Mouse (Mus musculus): ENCODE measurements around the gene Fam71e2. TPM values are rescaled to one million over a fixed set of nuclear protein-coding genes. Genes with fewer than 3 reads are reported as not detected.
"Not testable (repeated sequence)": the region's sequence is repeated elsewhere in the genome, so short reads cannot be mapped to it uniquely, and the experiment has no call there.

Fam71e2 gene
- polyA plus RNA-seq, 1 experiment from 2014 or later = not detected

DNA sequence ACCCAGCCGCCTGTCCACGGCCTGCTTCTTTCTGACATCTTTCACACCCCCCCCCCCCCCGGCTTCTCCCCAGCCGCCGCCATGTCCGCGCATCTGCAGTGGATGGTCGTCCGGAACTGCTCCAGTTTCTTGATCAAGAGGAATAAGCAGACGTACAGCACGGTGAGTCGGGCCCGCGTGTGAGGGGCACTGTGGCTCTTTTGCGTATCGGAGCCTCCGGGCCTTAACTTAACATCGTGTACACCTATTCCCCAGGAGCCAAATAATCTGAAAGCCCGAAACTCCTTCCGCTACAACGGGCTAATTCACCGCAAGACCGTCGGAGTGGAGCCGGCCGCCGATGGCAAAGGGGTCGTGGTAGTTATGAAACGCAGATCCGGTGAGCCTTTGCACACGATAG, 22.1 kb upstream of the Fam71e2 start:
- Histone ChIP-seq H3K4me3 (replicated peaks) (peak overlapping the region; percentile 62), H3K4me2 (peak overlapping the region; percentile 78), H3K36me3 (peaks cover 47% of the 10 kb centered on the region), H3K27ac (peak overlapping the region; percentile 96), H3K9ac (peak overlapping the region; percentile 79), H3K4me1 (peaks cover 27% of the 10 kb centered on the region)
- not testable (repeated sequence) for ATAC-seq (replicated peaks; ENCODE audit: low FRiP score); H3K9me3 ChIP-seq (replicated peaks); H3K27me3 ChIP-seq
- WGBS = under 1% methylated on average over 31 of the region's 31 CpGs

DNA sequence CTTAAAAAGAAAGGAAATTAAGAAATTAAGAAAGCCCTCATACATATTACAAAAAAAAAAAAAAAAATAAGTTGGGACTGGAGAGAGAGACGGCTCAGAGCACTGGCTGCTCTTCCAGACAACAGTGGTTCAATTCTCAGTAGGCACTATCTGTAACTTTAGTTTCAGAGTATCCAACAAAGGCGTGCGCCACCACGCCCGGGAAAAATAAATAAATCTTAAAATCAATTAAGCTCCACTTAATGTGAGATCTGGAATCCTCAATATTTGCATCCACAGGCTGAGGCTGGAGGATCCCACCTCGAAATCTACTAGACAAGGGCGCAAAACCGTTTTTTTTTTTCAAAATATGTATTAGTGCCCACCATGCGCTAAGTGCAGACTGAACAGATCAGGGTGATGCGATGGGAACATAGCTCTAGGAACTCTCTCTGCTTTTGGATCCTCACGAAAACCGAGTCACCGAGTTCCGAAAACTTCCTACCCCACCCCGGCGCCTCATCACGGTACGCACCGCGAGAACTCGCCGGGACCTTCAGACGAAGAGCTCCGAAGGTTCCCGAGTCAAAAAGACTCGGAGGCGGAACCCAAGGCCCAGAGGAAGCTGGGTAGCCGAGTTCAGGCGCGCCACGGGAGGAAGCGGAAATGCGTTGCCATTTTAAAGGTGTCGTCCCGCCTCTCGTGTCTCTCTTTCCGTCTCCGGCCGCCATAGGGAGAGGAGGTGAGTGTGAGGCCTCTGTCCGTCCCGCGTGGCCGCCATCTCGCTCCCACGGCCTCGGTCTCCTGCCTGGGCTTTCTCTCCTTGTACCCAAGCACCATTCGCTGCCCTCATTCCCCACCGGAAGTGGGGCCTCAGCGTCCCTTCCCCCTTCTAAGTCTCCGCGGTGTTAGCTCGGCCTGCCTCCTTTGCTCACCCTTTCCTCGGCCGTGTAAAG, 21.4 kb upstream of the Fam71e2 start, which contains the start of gene Rpl28:
Gene Rpl28 (plus strand): TSS at position 597 of the 935 bp plus-strand sequence.
- no peaks in the 10 kb centered on the region for H3K9me3 ChIP-seq (replicated peaks)
- ATAC-seq (replicated peaks; ENCODE audit: low FRiP score) = peak; percentile 88
- peak within 1 kb of the TSS; percentile 96 for H3K27ac ChIP-seq
- 0 out of 2 replicates have a peak, but pooled peaks cover 4% of the 10 kb centered on the region for H3K27me3 ChIP-seq
- peak within 1 kb of the TSS; percentile 79 for H3K9ac ChIP-seq
- under 1% methylated on average over 54 of the region's 54 CpGs for WGBS
- H3K4me2 ChIP-seq = peak within 1 kb of the TSS; percentile 78
- H3K4me3 ChIP-seq (replicated peaks) = peak within 1 kb of the TSS; percentile 62
- peaks cover 28% of the 10 kb centered on the region for H3K4me1 ChIP-seq
- H3K36me3 ChIP-seq = peaks cover 40% of the 10 kb centered on the region

DNA sequence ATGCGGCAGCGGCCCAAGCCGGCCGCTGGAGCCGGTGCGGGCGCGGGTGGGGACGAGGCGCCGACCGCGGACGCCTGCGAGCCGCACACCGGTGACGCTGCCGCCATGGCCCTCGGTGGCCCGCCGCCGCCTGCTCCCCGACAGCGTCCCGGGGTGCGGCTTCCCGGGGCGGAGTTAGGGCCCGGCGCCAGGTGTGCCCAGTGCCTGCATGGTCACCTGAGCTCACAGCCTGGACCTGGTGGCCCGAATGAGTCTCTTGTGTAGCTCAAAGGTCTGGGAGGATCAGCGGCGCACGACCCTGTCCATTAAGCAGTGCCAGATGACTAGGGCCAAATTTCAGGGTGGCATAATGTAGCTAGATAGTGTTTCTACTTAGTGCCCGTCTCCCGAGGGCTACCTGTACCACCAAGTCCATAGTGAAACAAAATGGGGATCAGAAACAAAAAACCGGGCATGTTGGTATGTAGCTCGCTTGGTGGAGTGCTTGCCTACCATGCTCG, 18.4 kb upstream of the Fam71e2 start, which contains the start of gene Tmem238:
Gene Tmem238 (minus strand): TSS at position 221 of the 500 bp plus-strand sequence.
- Histone ChIP-seq H3K27me3 (0 out of 2 replicates have a peak, but pooled peaks cover 4% of the 10 kb centered on the region), H3K4me2 (peak within 1 kb of the TSS; percentile 94), H3K4me1 (peaks cover 22% of the 10 kb centered on the region), H3K4me3 (replicated peaks) (peak within 1 kb of the TSS; percentile 59), H3K9ac (peak within 1 kb of the TSS; percentile 69), H3K36me3 (peaks cover 11% of the 10 kb centered on the region), H3K9me3 (replicated peaks) (no peaks in the 10 kb centered on the region), H3K27ac (peak within 1 kb of the TSS; percentile 87)
- WGBS = 6% methylated on average over 40 of the region's 40 CpGs
- peak; percentile 29 for ATAC-seq (replicated peaks; ENCODE audit: low FRiP score)

DNA sequence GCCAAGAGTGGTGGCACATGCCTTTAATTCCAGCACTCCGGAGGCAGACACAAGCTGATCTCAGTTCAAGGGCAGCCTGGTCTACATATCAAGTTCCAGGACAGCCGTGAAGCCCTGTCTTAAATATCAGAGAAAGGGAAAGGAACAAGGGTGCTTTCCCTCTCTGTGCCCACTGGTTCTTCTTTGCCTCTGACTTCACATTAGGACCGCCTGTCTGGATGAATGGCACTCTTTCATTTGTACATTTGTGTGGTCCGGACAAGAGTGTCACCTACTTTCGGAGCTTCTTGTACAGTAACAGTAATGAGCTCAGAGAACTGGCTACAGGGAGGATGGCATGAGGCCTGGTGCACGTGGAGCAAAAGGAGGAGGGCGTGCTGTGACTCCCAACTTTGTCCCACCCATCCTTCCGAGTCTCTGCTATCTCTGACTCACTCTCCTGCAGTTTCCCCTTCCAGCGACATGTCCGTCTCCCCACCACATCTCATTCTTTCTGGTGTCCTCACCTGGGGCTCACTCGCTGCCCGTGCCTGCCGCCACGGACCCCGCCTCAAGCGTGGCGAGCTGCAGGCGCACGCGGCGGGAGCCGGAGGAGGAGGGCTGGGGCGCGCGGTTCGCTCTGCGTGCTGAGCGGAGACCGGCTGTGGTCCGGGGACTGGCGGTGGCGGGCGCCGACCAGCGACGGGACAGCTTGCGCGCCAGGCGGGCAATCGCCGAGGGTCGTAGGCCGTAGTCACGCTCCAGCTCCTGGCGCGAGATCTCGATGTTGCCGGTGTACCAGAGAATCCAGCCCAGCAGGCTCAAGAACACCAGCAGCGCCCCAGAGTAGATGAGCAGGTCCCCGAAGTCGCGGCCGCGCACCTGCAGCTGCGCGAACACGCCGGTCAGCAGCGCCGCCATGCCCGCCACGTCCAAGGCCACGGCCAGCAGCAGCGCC, 17.7 kb upstream of the Fam71e2 start:
- H3K27ac ChIP-seq = peak overlapping the region; percentile 87
- H3K4me1 ChIP-seq = peaks cover 15% of the 10 kb centered on the region
- peak overlapping the region; percentile 69 for H3K9ac ChIP-seq
- H3K4me2 ChIP-seq = peak overlapping the region; percentile 94
- H3K4me3 ChIP-seq (replicated peaks) = peak overlapping the region; percentile 59
- peaks cover 5% of the 10 kb centered on the region for H3K36me3 ChIP-seq
- ATAC-seq (replicated peaks; ENCODE audit: low FRiP score) = peak; percentile 55
- H3K9me3 ChIP-seq (replicated peaks) = no peaks in the 10 kb centered on the region
- H3K27me3 ChIP-seq = 0 out of 2 replicates have a peak, but pooled peaks cover 4% of the 10 kb centered on the region
- WGBS = 2% methylated on average over 64 of the region's 64 CpGs

DNA sequence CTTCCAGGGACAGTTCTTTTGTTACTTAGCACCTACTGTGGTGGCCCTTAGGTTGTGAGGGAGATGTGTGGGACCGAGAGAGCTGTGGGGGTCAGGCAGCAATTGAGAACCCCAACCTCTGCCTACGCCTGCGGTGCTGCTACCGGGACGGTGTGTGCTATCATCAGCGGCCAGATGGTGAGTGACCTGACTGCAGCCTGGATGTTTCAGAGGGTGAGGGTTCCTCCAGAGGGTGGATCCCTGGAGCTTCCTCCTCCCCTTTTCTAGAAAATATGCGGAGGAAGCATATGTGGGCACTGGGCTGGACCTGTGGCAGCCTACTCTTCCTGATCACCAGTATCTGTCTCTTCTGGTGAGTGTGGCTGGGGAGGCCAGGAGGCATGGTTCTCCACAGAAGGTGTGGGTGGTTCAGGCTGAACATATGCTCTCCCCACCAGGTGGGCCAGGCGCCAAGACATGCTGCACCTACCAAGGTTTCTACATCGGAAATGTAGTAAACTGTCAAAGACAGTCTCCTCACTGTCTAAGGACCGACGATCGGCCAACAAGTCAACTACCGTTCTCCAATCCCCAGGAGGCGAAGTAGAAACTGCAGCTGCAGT, 12.7 kb upstream of the Fam71e2 start:
- Histone ChIP-seq H3K9me3 (replicated peaks) (no peaks in the 10 kb centered on the region), H3K4me3 (replicated peaks) (no peak overlapping the region), H3K9ac (no peak overlapping the region), H3K4me1 (peaks cover 22% of the 10 kb centered on the region), H3K27me3 (peaks cover 13% of the 10 kb centered on the region), H3K4me2 (no peak overlapping the region), H3K27ac (no peak overlapping the region), H3K36me3 (0 out of 2 replicates have a peak, but pooled peaks cover 3% of the 10 kb centered on the region)
- WGBS = 74% methylated on average over 14 of the region's 14 CpGs
- ATAC-seq (replicated peaks; ENCODE audit: low FRiP score) = no peak

DNA sequence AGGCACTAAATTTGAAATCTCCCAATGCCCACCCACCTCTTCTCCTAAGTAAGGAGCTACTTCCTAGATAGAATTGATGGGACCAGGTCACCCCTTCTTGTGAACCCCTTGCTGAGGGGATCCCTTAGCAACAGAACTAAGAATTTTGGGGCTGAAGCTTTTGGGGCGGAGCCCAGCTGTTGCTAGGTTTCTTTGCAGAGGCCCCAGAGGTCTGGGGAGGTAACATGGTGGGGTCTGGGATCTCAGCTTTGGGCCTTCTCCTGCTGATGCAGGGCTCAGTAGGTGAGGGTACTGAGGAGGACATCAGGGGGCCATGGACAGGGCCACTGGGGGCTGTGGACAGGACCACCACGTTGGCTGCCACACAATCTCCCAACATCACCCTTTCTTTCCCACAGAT, 11.7 kb upstream of the Fam71e2 start, which contains the start of the genes Il11 and Tmem190:
Gene Il11 (minus strand): TSS at position 101 of the 400 bp plus-strand sequence.
Gene Tmem190 (plus strand): TSS at position 179 of the 400 bp plus-strand sequence.
- 76% methylated on average over 2 of the region's 2 CpGs for WGBS
- Histone ChIP-seq H3K27ac (no peak within 1 kb of the TSS), H3K4me3 (replicated peaks) (no peak within 1 kb of the TSS), H3K9ac (no peak within 1 kb of the TSS), H3K9me3 (replicated peaks) (no peaks in the 10 kb centered on the region), H3K4me2 (no peak within 1 kb of the TSS), H3K36me3 (0 out of 2 replicates have a peak, but pooled peaks cover 3% of the 10 kb centered on the region), H3K4me1 (peaks cover 22% of the 10 kb centered on the region), H3K27me3 (peaks cover 23% of the 10 kb centered on the region)
- ATAC-seq (replicated peaks; ENCODE audit: low FRiP score) = no peak

DNA sequence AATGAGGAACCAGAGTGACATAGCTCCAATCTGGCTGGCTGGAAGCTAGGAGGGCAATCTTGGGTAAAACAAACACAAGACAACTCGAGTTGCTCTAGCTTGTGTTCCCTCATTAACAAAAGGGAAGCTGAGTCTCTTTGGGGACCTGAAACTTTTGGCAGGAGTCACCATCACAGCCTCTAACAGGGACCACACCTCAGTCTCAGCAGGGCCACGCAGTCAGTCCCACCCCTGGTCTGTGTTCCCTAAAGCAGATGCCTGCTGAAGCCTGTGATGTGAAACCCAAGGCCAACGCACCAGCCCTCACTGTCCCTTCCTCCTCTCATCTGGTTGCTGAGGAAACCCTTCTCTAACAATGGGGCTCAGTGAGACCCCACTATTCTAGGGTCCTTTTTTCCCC, 11.0 kb upstream of the Fam71e2 start:
- H3K4me1 ChIP-seq = peaks cover 28% of the 10 kb centered on the region
- no peak overlapping the region for H3K27ac ChIP-seq
- H3K9ac ChIP-seq = no peak overlapping the region
- no peak for ATAC-seq (replicated peaks; ENCODE audit: low FRiP score)
- 0 out of 2 replicates have a peak, but pooled peaks cover 3% of the 10 kb centered on the region for H3K36me3 ChIP-seq
- no peak overlapping the region for H3K4me3 ChIP-seq (replicated peaks)
- H3K9me3 ChIP-seq (replicated peaks) = no peaks in the 10 kb centered on the region
- no peak overlapping the region for H3K4me2 ChIP-seq
- H3K27me3 ChIP-seq = peaks cover 29% of the 10 kb centered on the region
- WGBS = 51% methylated on average over 3 of the region's 3 CpGs

DNA sequence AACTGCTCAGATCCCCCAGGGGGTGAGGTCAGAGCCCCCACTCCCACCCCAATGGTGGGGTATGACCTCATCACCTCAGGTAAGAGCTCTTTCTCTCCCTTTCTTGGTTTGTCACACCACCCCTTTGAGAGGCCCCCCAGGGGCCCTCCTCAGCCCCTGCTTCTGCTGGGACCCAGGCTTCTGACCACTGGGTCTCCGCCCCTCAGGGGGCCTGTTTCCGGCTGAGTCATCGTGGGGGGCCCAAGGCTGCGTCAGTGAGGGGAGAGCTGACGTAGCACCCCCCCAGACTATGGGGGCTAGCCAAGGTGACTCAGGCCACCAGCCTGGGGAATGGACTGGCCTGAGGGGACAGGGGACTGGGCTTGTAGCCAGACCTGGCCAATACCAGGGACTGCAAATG, 8.8 kb upstream of the Fam71e2 start:
- no peak overlapping the region for H3K9ac ChIP-seq
- WGBS = 31% methylated on average over 5 of the region's 5 CpGs
- no peak overlapping the region for H3K27ac ChIP-seq
- peaks cover 51% of the 10 kb centered on the region for H3K27me3 ChIP-seq
- 0 out of 2 replicates have a peak, but pooled peaks cover 3% of the 10 kb centered on the region for H3K36me3 ChIP-seq
- no peak for ATAC-seq (replicated peaks; ENCODE audit: low FRiP score)
- H3K4me3 ChIP-seq (replicated peaks) = no peak overlapping the region
- no peak overlapping the region for H3K4me2 ChIP-seq
- no peaks in the 10 kb centered on the region for H3K9me3 ChIP-seq (replicated peaks)
- H3K4me1 ChIP-seq = peaks cover 33% of the 10 kb centered on the region

DNA sequence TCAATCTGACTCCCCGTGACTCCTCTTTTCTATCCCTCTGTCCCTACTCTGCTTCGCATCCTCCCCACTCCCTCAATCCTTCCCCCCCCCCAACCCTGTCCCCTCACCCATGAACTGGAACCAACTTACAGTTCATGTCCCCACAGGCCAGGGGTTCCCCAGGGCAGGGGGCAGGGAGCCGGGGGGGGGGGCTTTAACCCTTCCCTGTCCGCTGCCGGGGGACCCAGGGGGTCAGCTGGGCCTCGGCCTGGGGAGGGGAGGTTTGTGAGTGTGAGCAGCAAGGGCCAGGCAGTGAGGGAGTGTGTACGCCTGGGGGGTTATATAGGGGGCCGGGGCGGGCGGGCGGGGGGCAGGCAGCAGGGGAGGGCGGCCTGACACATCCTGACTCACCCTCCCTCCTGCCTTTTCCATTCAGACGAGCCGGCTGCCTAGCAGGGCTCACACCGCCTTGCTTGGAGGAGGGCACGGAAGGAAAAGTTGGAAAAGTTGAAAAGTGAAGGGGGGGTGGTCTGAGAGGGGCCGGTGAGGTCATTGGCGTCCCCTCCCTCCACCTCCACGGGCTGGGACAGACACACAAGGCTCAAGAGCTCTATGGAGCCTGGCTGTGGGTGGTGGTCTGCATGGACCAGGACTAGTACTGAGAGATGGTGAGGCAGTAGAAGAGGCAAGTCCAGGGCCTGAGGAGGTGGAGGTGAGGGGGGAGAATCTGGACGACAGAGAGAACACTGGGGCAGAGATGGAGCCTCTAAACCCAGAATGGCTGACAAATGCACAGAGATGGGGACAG, 6.9 kb upstream of the Fam71e2 start:
- Histone ChIP-seq H3K27me3 (peaks cover 60% of the 10 kb centered on the region), H3K9me3 (replicated peaks) (no peaks in the 10 kb centered on the region), H3K36me3 (no peaks in the 10 kb centered on the region), H3K4me1 (peaks cover 33% of the 10 kb centered on the region), H3K27ac (no peak overlapping the region), H3K4me2 (peak overlapping the region; percentile 53), H3K9ac (0 out of 2 replicates have a peak overlapping the region, but pooled peaks have one; percentile 14), H3K4me3 (replicated peaks) (peak overlapping the region; percentile 34)
- 5% methylated on average over 15 of the region's 20 CpGs for WGBS
- ATAC-seq (replicated peaks; ENCODE audit: low FRiP score) = peak; percentile 26; the same call in 1 of the 2 replicates

All from kidney, embryonic 15.5 days (tissue).